ENCODE assay signal across 17 mouse cellular contexts in genomic region chr9:90408789-90409188, GRCm38 (mm10).
DNase-seq lines count a peak whose midpoint lies in the region; ATAC-seq and TF ChIP-seq lines count a peak whose summit lies in the region.
"Had no signal": no experiment of that assay in that cellular context is flagged by ENCODE, and none has a peak within 500 bp of the region (broad histone marks: within the 10 kb centered on the region; RNA-seq: fewer than 3 reads in every experiment).

No protein-coding gene starts in this region.

- TF ChIP-seq CTCF in heart, postnatal 0 days (IDR thresholded peaks at IDR 0.05; ENCODE audit: low read depth), result peak; percentile 48
- peak; percentile 29 for TF ChIP-seq CTCF in lung, embryonic 14.5 days (IDR thresholded peaks at IDR 0.05; ENCODE audit: low read depth)

- intact Hi-C loops in left cerebral cortex, postnatal 25 days (cut with DNase I), result no loop called here

- H3K9me3 ChIP-seq in heart, postnatal 0 days (replicated peaks; ENCODE audit: control insufficient read depth, low read length), result no peaks in the 10 kb centered on the region
- no peaks in the 10 kb centered on the region for H3K9me3 ChIP-seq in heart, embryonic 11.5 days (replicated peaks; ENCODE audit: control insufficient read depth, low read length)
- H3K9me3 ChIP-seq in lung, embryonic 14.5 days (ENCODE audit: low read depth, low read length), result no peaks in the 10 kb centered on the region
- H3K9me3 ChIP-seq: embryonic facial prominence, embryonic 13.5 days; forebrain, embryonic 13.5 days; kidney, embryonic 15.5 days; limb, embryonic 15.5 days had no signal

- TF ChIP-seq EP300 in heart, postnatal 0 days (IDR thresholded peaks at IDR 0.05; ENCODE audit: low read depth), result no peak

- no peaks in the 10 kb centered on the region for H3K36me3 ChIP-seq in heart, postnatal 0 days (replicated peaks; ENCODE audit: control insufficient read depth, insufficient read depth, low read length)
- H3K36me3 ChIP-seq in heart, embryonic 11.5 days (ENCODE audit: control insufficient read depth, insufficient read depth, low read length), result no peaks in the 10 kb centered on the region
- H3K36me3 ChIP-seq in lung, embryonic 14.5 days (ENCODE audit: insufficient read depth), result no peaks in the 10 kb centered on the region
- H3K36me3 ChIP-seq: embryonic facial prominence, embryonic 13.5 days; kidney, embryonic 15.5 days; limb, embryonic 15.5 days had no signal

- 49% methylated on average over 2 of the region's 2 CpGs for WGBS in heart, postnatal 0 days
- WGBS in heart, embryonic 11.5 days (ENCODE audit: insufficient replicate concordance), result 53% methylated on average over 2 of the region's 2 CpGs
- WGBS in lung, embryonic 14.5 days, result 56% methylated on average over 2 of the region's 2 CpGs

- no peak overlapping the region for H3K4me3 ChIP-seq in heart, postnatal 0 days (ENCODE audit: low read depth, low read length)
- no peak overlapping the region for H3K4me3 ChIP-seq in heart, embryonic 11.5 days (ENCODE audit: low read depth, low read length)
- H3K4me3 ChIP-seq in lung, embryonic 14.5 days (ENCODE audit: low read depth, low read length), result no peak overlapping the region
- H3K4me3 ChIP-seq: embryonic facial prominence, embryonic 13.5 days; forebrain, embryonic 13.5 days; kidney, embryonic 15.5 days; limb, embryonic 15.5 days had no signal

- no peak overlapping the region for H3K27ac ChIP-seq in heart, postnatal 0 days (ENCODE audit: low read depth)
- H3K27ac ChIP-seq in heart, embryonic 11.5 days (ENCODE audit: low read depth, low read length), result no peak overlapping the region
- H3K27ac ChIP-seq in lung, embryonic 14.5 days (ENCODE audit: low read depth), result no peak overlapping the region
- H3K27ac ChIP-seq: embryonic facial prominence, embryonic 13.5 days; forebrain, embryonic 13.5 days; kidney, embryonic 15.5 days; limb, embryonic 15.5 days had no signal

- no peak for ATAC-seq in heart, postnatal 0 days (ENCODE audit: insufficient read depth, low read depth)
- ATAC-seq in heart, embryonic 11.5 days (replicated peaks; ENCODE audit: insufficient number of reproducible peaks, low FRiP score, low TSS enrichment), result no peak
- ATAC-seq in lung, embryonic 14.5 days (ENCODE audit: insufficient read depth), result no peak
- peak; percentile 83 for ATAC-seq in megakaryocyte progenitor cell, adult 5-6 weeks (replicated peaks; ENCODE audit: poor library complexity)
- ATAC-seq: forebrain, embryonic 13.5 days had no signal

- H3K4me2 ChIP-seq in heart, postnatal 0 days (ENCODE audit: low read depth, low read length), result no peak overlapping the region
- H3K4me2 ChIP-seq in heart, embryonic 11.5 days, result no peak overlapping the region
- H3K4me2 ChIP-seq in lung, embryonic 14.5 days, result no peak overlapping the region
- H3K4me2 ChIP-seq: embryonic facial prominence, embryonic 13.5 days; forebrain, embryonic 13.5 days; kidney, embryonic 15.5 days; limb, embryonic 15.5 days; midbrain, embryonic 11.5 days had no signal

- no peaks in the 10 kb centered on the region for H3K4me1 ChIP-seq in heart, postnatal 0 days (ENCODE audit: control insufficient read depth, insufficient read depth)
- no peaks in the 10 kb centered on the region for H3K4me1 ChIP-seq in heart, embryonic 11.5 days (ENCODE audit: control insufficient read depth, insufficient read depth, low read length)
- H3K4me1 ChIP-seq in lung, embryonic 14.5 days (ENCODE audit: insufficient read depth), result no peaks in the 10 kb centered on the region
- H3K4me1 ChIP-seq: embryonic facial prominence, embryonic 13.5 days; forebrain, embryonic 13.5 days; kidney, embryonic 15.5 days; limb, embryonic 15.5 days had no signal

- no peak overlapping the region for H3K9ac ChIP-seq in heart, postnatal 0 days (replicated peaks; ENCODE audit: low read depth, low read length)
- no peak overlapping the region for H3K9ac ChIP-seq in heart, embryonic 11.5 days (ENCODE audit: low read depth, low read length)
- no peak overlapping the region for H3K9ac ChIP-seq in lung, embryonic 14.5 days
- H3K9ac ChIP-seq: embryonic facial prominence, embryonic 13.5 days; forebrain, embryonic 13.5 days; kidney, embryonic 15.5 days; limb, embryonic 15.5 days had no signal

- peak; percentile 5 for DNase-seq in heart, postnatal 0 days (ENCODE audit: low spot score)
- DNase-seq in lung, embryonic 14.5 days, result peak; percentile 20
- DNase-seq in lung, postnatal 4 days, result no peak
- peak; percentile 4 for DNase-seq in T-cell, adult 2 months (ENCODE audit: low spot score)
- DNase-seq in left cerebral cortex, postnatal 25 days (ENCODE audit: low spot score in 2 of 2), result no peak
- no peak for DNase-seq in spleen, postnatal 36 days (ENCODE audit: low spot score in 2 of 2)
- DNase-seq: cerebellum, adult 9-10 months; gastrocnemius, postnatal 36 days; right cerebral cortex, adult 18-20 months; thymus, postnatal 36 days had no signal

- H3K27me3 ChIP-seq in heart, postnatal 0 days (ENCODE audit: control insufficient read depth, insufficient read depth, low read length), result no peaks in the 10 kb centered on the region
- no peaks in the 10 kb centered on the region for H3K27me3 ChIP-seq in heart, embryonic 11.5 days (ENCODE audit: control insufficient read depth, insufficient read depth, low read length)
- no peaks in the 10 kb centered on the region for H3K27me3 ChIP-seq in lung, embryonic 14.5 days (ENCODE audit: insufficient read depth, low read length)
- H3K27me3 ChIP-seq: embryonic facial prominence, embryonic 13.5 days; forebrain, embryonic 13.5 days; kidney, embryonic 15.5 days; limb, embryonic 15.5 days had no signal

Comparison
In these comparisons a context has a peak if more than half of its experiments do, and no peak if none do; other contexts are left out.
1. DNase-seq: peak in heart, postnatal 0 days (single experiment), lung, embryonic 14.5 days (single experiment) and T-cell, adult 2 months (single experiment); none in lung, postnatal 4 days (0 of 2), left cerebral cortex, postnatal 25 days (0 of 2) and spleen, postnatal 36 days (0 of 2).